Mouse (Mus musculus) B cell, adult (primary cell): ENCODE measurements around the gene Gm4131. TPM values are rescaled to one million over a fixed set of nuclear protein-coding genes. Genes with fewer than 3 reads are reported as not detected.

Source experiments
- total RNA-seq: library from RNA; stranded (reverse); gene quantifications from 4 replicates; pipeline ENCODE4 v1.2.4, GENCODE M21; 2023; ENCODE audit not compliant: inconsistent age

Gene Gm4131
- not detected in 4 replicates for total RNA-seq

DNA sequence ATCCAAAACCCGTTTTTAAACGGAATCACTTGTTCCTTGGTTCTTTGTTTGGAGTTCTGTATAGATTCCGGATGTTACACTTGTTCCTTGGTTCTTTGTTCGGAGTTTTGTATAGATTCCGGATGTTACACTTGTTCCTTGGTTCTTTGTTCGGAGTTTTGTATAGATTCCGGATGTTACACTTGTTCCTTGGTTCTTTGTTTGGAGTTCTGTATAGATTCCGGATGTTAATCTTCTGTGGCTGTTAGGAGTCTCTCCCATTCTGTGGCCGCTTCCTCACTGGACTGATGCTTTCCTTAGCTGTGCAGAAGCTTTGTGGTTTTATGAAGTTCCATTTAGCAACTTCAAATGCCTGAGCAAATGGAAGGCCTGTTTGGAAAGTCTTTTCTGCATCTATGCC lies at the start of gene Gm4131:
Gene Gm4131, minus strand, starts transcription at position 101 of the 400 bp plus-strand sequence.

DNA sequence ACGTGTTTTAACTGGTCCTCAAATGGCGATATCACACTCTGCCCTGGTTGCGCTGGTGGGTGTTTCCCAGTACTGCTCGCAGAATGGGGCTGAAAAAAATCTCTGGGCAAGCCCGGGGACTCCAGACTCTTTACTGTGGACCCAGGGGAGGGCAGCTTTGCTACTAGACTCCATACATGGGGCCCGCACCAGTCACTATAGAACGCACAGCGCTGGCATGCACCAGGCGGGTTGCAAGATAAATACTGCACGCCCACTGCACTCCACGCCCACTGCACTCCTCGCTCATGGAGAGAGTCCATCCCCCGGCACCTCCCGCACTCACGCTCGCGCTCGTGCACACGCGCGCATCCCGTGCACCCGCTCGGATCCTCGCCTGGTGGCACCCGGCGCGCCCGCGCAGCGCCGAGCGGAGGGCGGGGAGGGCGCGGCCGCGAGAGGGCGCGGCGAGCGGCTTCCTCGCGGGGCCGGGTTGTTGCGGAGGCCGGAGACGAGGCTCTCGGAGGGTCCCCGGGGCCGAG lies 11.4 kb downstream of the Gm4131 start, which contains the start of gene Fam124a:
Gene Fam124a, plus strand, starts transcription at position 429 of the 521 bp plus-strand sequence.

DNA sequence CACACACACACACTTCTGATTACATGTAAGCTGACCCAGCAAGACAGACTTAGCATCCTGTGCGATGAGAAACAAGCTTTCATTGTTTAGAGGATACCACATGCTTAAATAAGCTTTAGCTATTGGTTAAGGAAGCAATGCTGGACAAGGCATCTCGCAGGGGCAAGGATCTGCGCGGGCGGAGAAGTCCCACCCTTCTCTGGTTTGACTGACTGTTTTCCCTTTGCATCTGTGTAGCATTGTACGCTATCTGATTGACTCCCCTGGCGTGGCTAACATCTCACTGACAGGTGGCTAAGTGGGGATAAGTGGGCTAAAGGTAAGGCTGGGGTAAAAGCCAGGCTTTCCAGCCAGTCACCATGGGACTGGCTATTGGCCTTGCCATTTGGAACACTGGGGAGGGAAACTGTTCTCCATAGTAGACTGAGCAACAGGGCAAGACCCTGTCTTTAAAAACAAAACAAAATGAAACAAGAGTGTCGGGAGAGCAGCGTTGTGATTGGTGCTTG lies 110.4 kb downstream of the Gm4131 start, which contains the start of gene Gucy1b2:
Gene Gucy1b2, minus strand, starts transcription at position 51 of the 509 bp plus-strand sequence.

Other genes with a start within 250 kb of the Gm4131 start
- gene Gucy1b2, start 110.6 kb downstream of the Gm4131 start, total RNA-seq, result not detected in 4 replicates
- gene Fam124a, start 11.2 kb downstream of the Gm4131 start, total RNA-seq, result not detected in 4 replicates
- gene Serpine3, start 96.7 kb upstream of the Gm4131 start, total RNA-seq, result not detected in 4 replicates
- gene Ints6, start 194.2 kb upstream of the Gm4131 start, total RNA-seq, result 82.3 to 100 TPM (median 86.4 TPM) in 4 replicates